Mouse (Mus musculus) ES-Bruce4 (cell line): ENCODE results near the gene Aco1.

ENCODE experiments used
- CTCF ChIP-seq: IDR thresholded peaks from one replicate; pipeline ENCODE4 v1.8.1; 2011; ENCODE audit warnings: low read depth, low read length
- POLR2A ChIP-seq: IDR thresholded peaks from one replicate; pipeline ENCODE4 v1.8.1; 2011; ENCODE audit warnings: low read length; ENCODE audit not compliant: insufficient read depth

- TF ChIP-seq POLR2A (no peak), CTCF (no peak)
Measured at GRCm38 (mm10) chr4:40150046-40150445, 7.2 kb downstream of the Aco1 start.
